In the genomic region with DNA sequence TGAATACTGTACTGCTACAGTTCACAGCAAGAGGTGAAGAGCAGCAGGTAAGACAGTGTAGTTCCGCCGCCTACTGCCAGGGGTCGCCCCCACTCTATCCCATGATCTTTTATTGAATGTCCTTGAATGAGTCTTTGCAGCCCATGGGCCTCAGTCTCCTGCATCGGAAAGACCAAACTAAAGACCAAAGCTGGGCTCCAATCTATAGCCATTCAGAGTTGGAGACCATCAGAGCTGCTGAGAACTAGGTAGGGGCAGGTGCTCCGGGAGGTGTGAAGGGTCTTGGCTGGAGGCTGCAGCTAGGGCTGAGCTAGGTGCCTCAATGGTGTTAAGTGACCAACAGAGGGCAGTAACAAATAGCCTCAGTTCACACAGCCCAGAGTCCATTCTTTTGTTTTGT, we compare ENCODE assay signal across 9 mouse cellular contexts. TPM values are rescaled to one million over a fixed set of nuclear protein-coding genes. Genes with fewer than 3 reads are reported as not detected.
DNase-seq lines count a peak whose midpoint lies in the region; ATAC-seq and TF ChIP-seq lines count a peak whose summit lies in the region.
"Had no signal": no experiment of that assay in that cellular context is flagged by ENCODE, and none has a peak within 500 bp of the region (broad histone marks: within the 10 kb centered on the region; RNA-seq: fewer than 3 reads in every experiment).

No protein-coding gene starts in this region.

- peak; percentile 61 for DNase-seq in forebrain, embryonic 10.5 days (ENCODE audit: extremely low spot score, low spot score)
- peak; percentile 75 for DNase-seq in 3T3-L1 (ENCODE audit: low read depth, low spot score)
- DNase-seq in adrenal gland, postnatal 14 days: peak; percentile 72
- DNase-seq in forebrain, postnatal 0 days: peak; percentile 53
- peak; percentile 72 for DNase-seq in kidney, postnatal 0 days (ENCODE audit: low spot score)
- DNase-seq in lung, postnatal 14 days: peak; percentile 74
- peak; percentile 47 for DNase-seq in thymus, postnatal 0 days (ENCODE audit: low spot score)

- H3K4me2 ChIP-seq in forebrain, embryonic 13.5 days: no peak overlapping the region
- H3K4me2 ChIP-seq in forebrain, postnatal 0 days (ENCODE audit: low read depth): no peak overlapping the region
- H3K4me2 ChIP-seq in kidney, postnatal 0 days (ENCODE audit: low read length): no peak overlapping the region
- H3K4me2 ChIP-seq: lung, embryonic 15.5 days had no signal

- no peak overlapping the region for H3K9ac ChIP-seq in forebrain, embryonic 13.5 days
- H3K9ac ChIP-seq in forebrain, postnatal 0 days: no peak overlapping the region
- H3K9ac ChIP-seq in kidney, postnatal 0 days (ENCODE audit: low read depth, low read length): no peak overlapping the region
- H3K9ac ChIP-seq: lung, embryonic 15.5 days had no signal

- peaks cover 94% of the 10 kb centered on the region for H3K36me3 ChIP-seq in forebrain, embryonic 10.5 days (replicated peaks)
- H3K36me3 ChIP-seq in forebrain, embryonic 13.5 days (ENCODE audit: poor library complexity, severe bottlenecking): peaks cover 65% of the 10 kb centered on the region
- peaks cover 28% of the 10 kb centered on the region for H3K36me3 ChIP-seq in forebrain, postnatal 0 days (ENCODE audit: insufficient read depth)
- H3K36me3 ChIP-seq in kidney, postnatal 0 days (ENCODE audit: insufficient read depth, low read length): peaks cover 56% of the 10 kb centered on the region

- no peaks in the 10 kb centered on the region for H3K27me3 ChIP-seq in forebrain, embryonic 10.5 days (ENCODE audit: poor library complexity, severe bottlenecking)
- no peaks in the 10 kb centered on the region for H3K27me3 ChIP-seq in forebrain, embryonic 13.5 days
- H3K27me3 ChIP-seq in forebrain, postnatal 0 days (ENCODE audit: insufficient read depth, low read length): no peaks in the 10 kb centered on the region
- no peaks in the 10 kb centered on the region for H3K27me3 ChIP-seq in kidney, postnatal 0 days (ENCODE audit: insufficient read depth, low read length)
- H3K27me3 ChIP-seq: lung, embryonic 15.5 days had no signal

- peak; percentile 66 for TF ChIP-seq CTCF in forebrain, postnatal 0 days (IDR thresholded peaks at IDR 0.05; ENCODE audit: low read depth)
- peak; percentile 80 for TF ChIP-seq CTCF in kidney, postnatal 0 days (IDR thresholded peaks at IDR 0.05; ENCODE audit: low read depth)

- H3K4me3 ChIP-seq in forebrain, embryonic 10.5 days: no peak overlapping the region
- no peak overlapping the region for H3K4me3 ChIP-seq in forebrain, embryonic 13.5 days
- H3K4me3 ChIP-seq in forebrain, postnatal 0 days (ENCODE audit: low read depth, low read length): no peak overlapping the region
- H3K4me3 ChIP-seq in kidney, postnatal 0 days (replicated peaks; ENCODE audit: low read depth, low read length): no peak overlapping the region
- H3K4me3 ChIP-seq: lung, embryonic 15.5 days had no signal

- H3K9me3 ChIP-seq in forebrain, embryonic 10.5 days: peaks cover 10% of the 10 kb centered on the region
- 0 out of 2 replicates have a peak, but pooled peaks cover 3% of the 10 kb centered on the region for H3K9me3 ChIP-seq in forebrain, embryonic 13.5 days (replicated peaks)
- H3K9me3 ChIP-seq in forebrain, postnatal 0 days (ENCODE audit: low read length): no peaks in the 10 kb centered on the region
- H3K9me3 ChIP-seq in kidney, postnatal 0 days (replicated peaks; ENCODE audit: low read length): no peaks in the 10 kb centered on the region
- H3K9me3 ChIP-seq: lung, embryonic 15.5 days had no signal

- no peaks in the 10 kb centered on the region for H3K4me1 ChIP-seq in forebrain, embryonic 10.5 days
- H3K4me1 ChIP-seq in forebrain, embryonic 13.5 days: no peaks in the 10 kb centered on the region
- no peaks in the 10 kb centered on the region for H3K4me1 ChIP-seq in forebrain, postnatal 0 days (ENCODE audit: insufficient read depth)
- no peaks in the 10 kb centered on the region for H3K4me1 ChIP-seq in kidney, postnatal 0 days (replicated peaks; ENCODE audit: insufficient read depth, low read length)
- H3K4me1 ChIP-seq: lung, embryonic 15.5 days had no signal

- 72% methylated on average over 5 of the region's 5 CpGs for WGBS in forebrain, embryonic 10.5 days
- 84% methylated on average over 5 of the region's 5 CpGs for WGBS in forebrain, embryonic 13.5 days
- WGBS in forebrain, postnatal 0 days: 63% methylated on average over 5 of the region's 5 CpGs
- WGBS in kidney, postnatal 0 days: 61% methylated on average over 5 of the region's 5 CpGs

- H3K27ac ChIP-seq in forebrain, embryonic 10.5 days: no peak overlapping the region
- H3K27ac ChIP-seq in forebrain, embryonic 13.5 days: no peak overlapping the region
- H3K27ac ChIP-seq in forebrain, postnatal 0 days (ENCODE audit: low read depth, low read length): no peak overlapping the region
- H3K27ac ChIP-seq in kidney, postnatal 0 days: no peak overlapping the region
- H3K27ac ChIP-seq: lung, embryonic 15.5 days had no signal

- ATAC-seq in forebrain, embryonic 13.5 days: no peak
- ATAC-seq in forebrain, postnatal 0 days: no peak
- peak; percentile 69 for ATAC-seq in kidney, postnatal 0 days (replicated peaks; ENCODE audit: low FRiP score, low read depth)

RNA-seq across cellular contexts. Expression of gene Ppp6r3, which starts 48.3 kb away (rescaled TPM):
- polyA plus RNA-seq in forebrain, embryonic 10.5 days (2016; fragmentation: Nextera tagmentation; extraction: Ambion mirVana): 72.3 and 75.3 TPM in 2 replicates
- 64.4 and 72.2 TPM in 2 replicates for polyA plus RNA-seq in forebrain, embryonic 13.5 days (2015; fragmentation: Nextera tagmentation; extraction: Ambion mirVana)
- 105 and 106 TPM in 2 replicates for total RNA-seq in adrenal gland, postnatal 14 days (2021)
- 103 and 110 TPM in 2 replicates for total RNA-seq in forebrain, postnatal 0 days (2014; rRNA removed)
- polyA plus RNA-seq in forebrain, postnatal 0 days (2015; fragmentation: Nextera tagmentation; extraction: Ambion mirVana): 18.1 and 28.6 TPM in 2 replicates
- polyA plus RNA-seq in kidney, postnatal 0 days (2015; fragmentation: Nextera tagmentation; extraction: Ambion mirVana): 37.9 and 42.2 TPM in 2 replicates
- polyA plus RNA-seq in thymus, postnatal 0 days (2015; fragmentation: Nextera tagmentation; extraction: Ambion mirVana): 49.9 and 52.0 TPM in 2 replicates
